Mouse (Mus musculus): ENCODE results near the gene Zbtb18.

The Zbtb18 gene

DNA sequence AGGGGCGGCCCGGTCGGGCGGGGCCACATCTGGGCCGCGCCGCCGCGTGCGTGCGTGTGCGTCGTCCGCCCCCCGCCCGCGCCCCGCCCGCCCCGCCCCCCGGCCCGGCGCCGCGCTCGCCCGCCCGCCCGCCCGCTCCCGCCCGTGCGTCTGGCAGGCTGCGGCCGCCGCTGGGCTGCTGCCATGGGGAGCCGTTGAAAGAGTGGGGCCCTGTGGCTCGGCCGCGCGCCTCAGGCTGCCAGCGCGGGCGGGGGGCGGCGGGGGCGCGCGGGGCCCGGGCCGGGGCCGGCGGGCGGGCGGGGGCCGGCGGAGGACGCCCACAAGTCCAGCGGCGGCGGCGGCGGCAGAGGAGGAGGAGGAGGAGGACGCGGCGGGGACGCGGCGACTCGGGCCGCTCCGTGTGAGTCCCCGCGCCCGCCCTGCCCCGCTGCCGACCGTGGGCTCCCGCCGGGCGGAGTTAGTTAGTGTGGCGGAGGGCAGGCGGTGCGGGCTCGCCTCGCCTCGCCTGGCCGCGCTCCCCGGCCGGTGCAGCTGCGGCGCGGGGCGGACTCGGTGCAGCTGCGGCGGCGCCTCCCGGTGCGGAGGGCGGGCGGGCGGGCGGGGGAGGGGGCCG lies at the start of gene Zbtb18:
Gene Zbtb18 (plus strand): TSS at position 156 of the 613 bp plus-strand sequence.
- in situ Hi-C loops (cut with MboI; ENCODE audit: low pct_unique_long_range_greater_than_20kb in 1 of 2, low sequenced_read_pairs in 2 of 2, unreplicated experiment in 1 of 2) = no loop called here

DNA sequence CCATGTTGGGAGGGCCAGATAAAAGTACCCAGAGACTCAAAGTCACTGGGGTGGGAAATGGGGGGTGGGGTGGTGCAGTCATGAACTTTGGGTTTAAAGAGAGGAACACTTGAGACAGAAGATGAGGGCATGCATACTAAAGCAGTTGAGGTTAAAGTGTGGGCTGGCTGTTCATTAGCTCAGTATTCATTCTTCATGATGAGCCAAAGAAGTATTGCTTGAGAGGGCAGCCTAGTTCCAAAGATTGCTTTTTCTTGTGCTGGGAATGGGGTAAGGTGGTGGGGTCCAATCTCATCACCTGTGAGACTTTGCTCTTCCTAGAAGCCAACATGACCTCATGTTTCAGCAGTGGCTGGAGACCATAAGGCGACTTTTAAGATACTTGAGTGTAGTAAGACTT lies 44.7 kb upstream of the Zbtb18 start:
- in situ Hi-C loops (cut with MboI; ENCODE audit: low pct_unique_long_range_greater_than_20kb in 1 of 2, low sequenced_read_pairs in 2 of 2, unreplicated experiment in 1 of 2) = no loop called here

DNA sequence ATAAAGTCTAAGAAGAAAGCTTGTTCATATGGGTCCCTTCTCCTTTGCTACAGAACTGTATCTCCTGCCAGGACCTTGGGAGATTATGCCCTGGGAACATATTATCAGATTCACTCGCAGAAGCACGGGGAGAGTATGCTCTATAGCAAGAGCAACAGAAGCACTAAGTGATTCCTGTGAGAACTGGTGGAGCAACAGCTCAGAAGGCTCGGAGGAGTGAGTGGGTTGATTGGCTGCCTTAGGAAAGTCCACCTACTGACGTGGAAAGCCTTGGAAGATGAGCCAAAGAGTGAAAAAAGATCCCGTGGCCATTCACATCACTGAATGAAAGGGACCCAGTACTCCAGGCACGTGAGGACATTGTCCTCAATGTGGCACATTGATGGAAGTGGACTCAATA lies 37.0 kb upstream of the Zbtb18 start:
- in situ Hi-C loops (cut with MboI; ENCODE audit: low pct_unique_long_range_greater_than_20kb in 1 of 2, low sequenced_read_pairs in 2 of 2, unreplicated experiment in 1 of 2) = loop anchor here in 1 of 2 experiments (25.0 kb wide), 1 partner anchor 282 kb away; no protein-coding TSS in a partner anchor

DNA sequence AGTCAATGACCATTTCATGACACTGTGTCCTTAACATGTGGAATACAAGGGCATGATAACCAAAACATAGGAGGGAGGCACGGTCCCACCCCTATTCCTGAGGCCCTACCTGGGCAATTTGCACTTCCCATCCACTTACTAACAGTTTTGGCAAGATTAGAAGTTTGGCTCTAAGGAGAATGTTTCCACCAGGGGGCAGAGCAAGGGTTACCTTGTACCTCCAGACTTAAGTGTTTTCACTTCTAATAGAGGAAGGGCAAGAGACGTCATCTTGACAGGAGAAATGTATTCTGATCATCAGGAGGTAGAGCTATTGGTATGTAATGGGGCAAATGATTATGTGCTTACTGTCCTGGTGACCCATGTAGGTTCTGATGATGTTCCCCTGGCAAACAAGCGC lies 33.5 kb upstream of the Zbtb18 start:
- in situ Hi-C loops (cut with MboI; ENCODE audit: low pct_unique_long_range_greater_than_20kb in 1 of 2, low sequenced_read_pairs in 2 of 2, unreplicated experiment in 1 of 2) = loop anchor here in 1 of 2 experiments (25.0 kb wide), 1 partner anchor 279 kb away; no protein-coding TSS in a partner anchor

DNA sequence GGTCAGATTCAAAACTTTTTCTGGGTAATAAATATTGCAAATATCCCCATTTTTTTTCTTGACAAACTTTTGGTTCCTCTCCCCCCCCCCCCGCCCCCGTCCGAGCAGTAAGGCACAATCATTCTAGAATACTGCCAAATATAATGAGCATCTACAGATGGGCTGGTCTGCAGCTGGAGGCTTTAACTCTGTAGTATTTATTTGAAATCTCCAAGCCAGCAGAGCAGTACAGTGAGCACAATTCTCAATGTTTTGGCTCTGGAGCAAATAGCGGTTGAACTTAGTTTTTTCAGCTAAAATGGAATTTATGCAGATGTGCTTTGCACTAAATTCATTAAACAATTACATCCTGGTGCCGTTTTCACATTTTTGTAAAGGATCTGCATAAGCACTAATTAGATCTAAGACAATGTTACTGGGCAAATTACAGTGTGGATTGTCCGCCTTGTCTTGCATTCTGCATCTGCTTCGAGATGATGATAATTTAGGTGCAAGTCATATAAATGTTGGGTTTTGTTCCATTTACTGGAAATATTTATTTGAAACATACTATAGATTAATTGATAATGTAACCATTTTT lies 31.3 kb upstream of the Zbtb18 start:
- in situ Hi-C loops (cut with MboI; ENCODE audit: low pct_unique_long_range_greater_than_20kb in 1 of 2, low sequenced_read_pairs in 2 of 2, unreplicated experiment in 1 of 2) = loop anchor here in 1 of 2 experiments (25.0 kb wide), 1 partner anchor 276 kb away; no protein-coding TSS in a partner anchor

DNA sequence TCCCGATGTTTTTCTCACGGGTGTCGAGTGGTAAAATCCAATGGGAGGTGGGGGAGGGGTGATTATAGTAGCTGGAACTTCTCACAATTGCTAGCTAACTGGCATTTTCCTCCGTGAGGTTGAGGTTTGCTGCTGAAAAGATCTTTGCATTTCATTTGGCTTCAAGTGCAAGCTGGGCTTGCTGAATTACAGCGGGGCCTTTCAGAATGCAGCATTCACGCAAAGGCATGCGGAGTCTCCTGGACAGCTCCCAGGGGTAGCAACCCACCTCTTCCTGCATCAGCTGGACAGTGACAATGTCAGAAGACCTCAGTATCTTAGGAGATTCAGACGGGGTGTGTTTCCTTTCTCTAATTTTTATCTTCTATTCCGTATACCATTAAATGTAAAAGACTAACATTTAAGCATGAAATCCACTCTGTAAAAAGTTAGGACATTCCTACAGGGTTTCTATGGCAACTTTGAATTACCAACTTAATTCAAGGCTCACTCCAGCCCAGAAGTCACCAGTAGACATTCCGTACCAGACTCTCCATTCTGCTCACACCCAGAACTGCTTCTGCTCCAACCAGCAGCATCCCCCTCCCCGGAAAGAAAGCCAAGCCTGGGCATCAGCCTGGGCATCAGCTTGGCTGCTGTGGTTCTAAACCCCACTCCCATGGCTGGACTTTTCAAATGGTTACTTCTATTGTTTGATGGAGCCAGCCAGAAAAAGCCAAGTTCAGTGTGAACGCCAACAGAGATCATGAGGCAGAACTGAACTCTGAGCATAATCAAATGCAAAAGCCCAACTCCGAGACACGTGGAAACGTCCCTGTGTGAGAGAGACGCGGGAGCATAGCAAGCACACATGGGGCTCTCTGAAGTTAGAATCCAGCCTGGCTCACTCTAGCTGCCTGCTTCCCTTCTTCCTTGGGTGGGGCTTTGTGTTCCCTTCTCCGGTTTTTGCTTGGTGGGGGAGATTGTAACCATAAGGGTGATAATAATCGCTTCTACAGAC lies 30.5 kb upstream of the Zbtb18 start:
- in situ Hi-C loops (cut with MboI; ENCODE audit: low pct_unique_long_range_greater_than_20kb in 1 of 2, low sequenced_read_pairs in 2 of 2, unreplicated experiment in 1 of 2) = loop anchor here in 1 of 2 experiments (25.0 kb wide), 1 partner anchor 276 kb away; no protein-coding TSS in a partner anchor

DNA sequence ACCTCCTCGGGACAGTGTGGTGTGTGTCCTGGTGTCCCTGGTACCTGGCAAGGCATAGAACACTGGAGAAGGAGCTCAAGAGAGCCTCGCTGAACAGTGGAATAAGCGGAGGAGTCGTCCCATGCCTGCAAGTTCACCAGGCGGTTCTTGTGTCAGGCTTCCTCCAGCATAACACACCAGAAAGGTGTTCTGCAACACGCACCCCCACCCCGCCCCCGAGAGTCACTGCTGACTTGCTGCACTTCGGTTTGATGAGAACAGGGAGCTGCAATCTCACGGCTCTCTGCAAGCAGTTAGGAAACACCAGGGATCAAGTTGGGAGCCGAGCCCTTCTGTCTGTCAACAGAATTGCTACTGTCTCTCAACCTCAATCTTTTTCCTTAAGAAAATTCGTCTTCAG lies 22.8 kb upstream of the Zbtb18 start:
- in situ Hi-C loops (cut with MboI; ENCODE audit: low pct_unique_long_range_greater_than_20kb in 1 of 2, low sequenced_read_pairs in 2 of 2, unreplicated experiment in 1 of 2) = loop anchor here in 1 of 2 experiments (25.0 kb wide), 1 partner anchor 268 kb away; no protein-coding TSS in a partner anchor

DNA sequence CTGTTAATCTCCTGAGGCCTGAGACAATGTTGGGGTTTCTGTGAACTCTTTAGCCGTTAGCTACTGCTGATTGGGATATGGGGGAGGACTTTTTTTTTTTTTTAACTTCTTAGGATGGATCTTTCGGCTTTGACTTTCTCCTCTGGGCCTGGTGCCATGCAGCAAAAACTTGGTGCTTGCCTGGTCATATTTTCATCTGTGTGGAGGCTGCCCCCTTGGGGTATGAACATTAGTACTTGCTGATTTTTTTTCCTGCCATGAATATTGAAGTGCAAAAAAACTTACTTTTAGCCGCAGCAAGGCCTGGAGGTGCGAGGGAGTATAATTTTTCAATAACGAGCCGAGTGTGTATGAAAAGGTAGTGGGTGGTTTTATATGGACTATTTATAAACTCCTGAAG lies 22.0 kb upstream of the Zbtb18 start:
- in situ Hi-C loops (cut with MboI; ENCODE audit: low pct_unique_long_range_greater_than_20kb in 1 of 2, low sequenced_read_pairs in 2 of 2, unreplicated experiment in 1 of 2) = loop anchor here in 1 of 2 experiments (25.0 kb wide), 1 partner anchor 267 kb away; no protein-coding TSS in a partner anchor

DNA sequence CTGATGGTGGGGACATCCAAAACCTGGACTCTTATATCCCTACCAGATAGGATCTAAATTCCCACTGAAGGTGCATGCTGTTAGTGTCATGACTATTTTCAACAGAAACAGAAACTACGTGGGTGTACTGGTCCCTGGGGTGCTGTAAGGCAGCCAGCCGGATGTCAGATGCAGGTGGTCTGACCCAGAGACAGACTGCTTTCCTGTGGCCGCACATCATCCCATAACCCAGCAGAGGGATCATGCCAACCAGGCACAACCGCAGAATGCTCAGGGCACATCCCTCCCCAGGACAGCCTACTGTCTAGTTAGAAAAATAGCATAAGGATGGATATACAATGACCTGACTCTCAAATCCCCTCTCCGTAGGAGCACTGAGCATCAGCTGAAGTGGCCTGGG lies 14.3 kb upstream of the Zbtb18 start:
- in situ Hi-C loops (cut with MboI; ENCODE audit: low pct_unique_long_range_greater_than_20kb in 1 of 2, low sequenced_read_pairs in 2 of 2, unreplicated experiment in 1 of 2) = no loop called here

DNA sequence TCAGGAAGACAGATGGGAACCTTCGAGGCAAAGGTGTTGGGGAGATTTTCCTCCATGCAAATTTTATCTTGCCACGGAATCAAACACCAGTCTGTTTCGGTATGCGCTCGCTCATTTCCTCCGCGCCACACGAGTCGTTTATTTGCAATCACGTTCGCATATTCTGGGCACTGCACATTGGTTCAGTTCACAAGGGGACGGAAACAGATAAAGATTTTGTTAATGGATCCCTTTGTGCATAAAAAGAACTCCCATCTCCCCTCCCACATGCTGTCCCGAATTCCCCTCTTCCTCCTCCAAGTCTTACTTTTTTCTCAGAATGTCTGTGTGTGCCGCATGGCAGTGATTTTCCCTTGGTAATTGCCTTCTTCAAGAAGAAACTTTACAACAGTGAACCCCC lies 13.8 kb upstream of the Zbtb18 start:
- in situ Hi-C loops (cut with MboI; ENCODE audit: low pct_unique_long_range_greater_than_20kb in 1 of 2, low sequenced_read_pairs in 2 of 2, unreplicated experiment in 1 of 2) = no loop called here

DNA sequence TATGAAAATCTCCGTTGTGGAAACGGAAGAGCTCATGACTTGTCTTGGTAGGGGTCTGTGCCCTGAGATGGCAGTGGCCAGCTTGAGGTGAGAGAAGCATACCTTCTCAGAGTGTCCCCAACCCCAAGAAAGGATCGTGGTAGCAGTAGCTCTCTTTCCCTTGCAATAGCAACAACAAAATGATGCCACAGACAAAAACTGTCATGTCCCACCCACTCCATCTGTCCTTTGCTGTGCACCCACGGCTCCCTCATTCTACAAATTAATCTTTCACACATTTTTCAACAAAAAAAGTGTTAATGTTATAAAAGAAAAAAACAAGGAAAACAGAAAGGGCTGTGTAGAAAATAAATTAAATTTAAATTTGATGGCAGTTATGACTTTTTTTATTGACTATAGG lies 13.1 kb upstream of the Zbtb18 start:
- in situ Hi-C loops (cut with MboI; ENCODE audit: low pct_unique_long_range_greater_than_20kb in 1 of 2, low sequenced_read_pairs in 2 of 2, unreplicated experiment in 1 of 2) = no loop called here

DNA sequence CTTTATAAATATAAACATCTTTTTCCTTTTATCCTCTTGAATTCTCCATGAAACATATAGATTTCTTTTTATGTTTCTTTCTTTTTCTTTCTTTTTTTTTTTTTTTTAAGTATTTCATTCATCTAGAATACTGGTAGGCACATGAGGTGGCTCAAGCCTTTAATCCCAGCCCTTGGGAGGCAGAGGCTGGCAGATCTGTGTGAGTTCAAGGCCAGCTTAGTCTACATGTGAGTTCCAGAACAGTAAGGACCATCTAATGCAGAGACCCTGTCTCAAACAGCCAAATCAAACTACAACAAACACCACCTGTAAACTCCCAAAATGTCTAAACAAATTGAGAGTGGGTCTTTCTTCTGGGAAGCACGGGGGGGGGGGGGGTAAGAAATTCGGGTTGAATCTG lies 1.7 kb upstream of the Zbtb18 start:
- in situ Hi-C loops (cut with MboI; ENCODE audit: low pct_unique_long_range_greater_than_20kb in 1 of 2, low sequenced_read_pairs in 2 of 2, unreplicated experiment in 1 of 2) = no loop called here

DNA sequence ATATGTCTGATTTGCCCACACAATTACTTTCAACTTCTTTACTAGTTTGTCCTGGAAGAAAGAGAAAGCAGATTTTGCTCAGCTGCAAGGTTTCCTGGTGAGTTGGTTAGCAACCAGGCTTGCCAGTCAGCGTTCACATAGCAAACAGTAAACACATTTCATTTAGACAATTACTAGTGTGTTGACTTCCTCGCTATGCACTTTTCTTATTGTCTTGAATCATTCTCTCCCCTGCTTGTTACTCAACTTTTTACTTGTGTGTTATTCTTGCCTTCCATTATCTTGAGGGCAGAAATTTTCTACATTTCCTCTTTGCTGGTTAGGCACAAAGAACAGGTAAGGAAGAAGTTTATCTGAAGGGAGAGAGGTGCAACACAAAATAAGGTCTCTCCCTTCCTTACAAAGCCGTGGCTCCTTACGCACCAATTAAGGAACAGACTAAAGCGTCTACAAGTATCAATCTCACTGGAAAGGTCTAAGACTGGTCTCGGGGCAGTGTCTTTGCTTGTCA lies 1.1 kb upstream of the Zbtb18 start:
- in situ Hi-C loops (cut with MboI; ENCODE audit: low pct_unique_long_range_greater_than_20kb in 1 of 2, low sequenced_read_pairs in 2 of 2, unreplicated experiment in 1 of 2) = no loop called here

DNA sequence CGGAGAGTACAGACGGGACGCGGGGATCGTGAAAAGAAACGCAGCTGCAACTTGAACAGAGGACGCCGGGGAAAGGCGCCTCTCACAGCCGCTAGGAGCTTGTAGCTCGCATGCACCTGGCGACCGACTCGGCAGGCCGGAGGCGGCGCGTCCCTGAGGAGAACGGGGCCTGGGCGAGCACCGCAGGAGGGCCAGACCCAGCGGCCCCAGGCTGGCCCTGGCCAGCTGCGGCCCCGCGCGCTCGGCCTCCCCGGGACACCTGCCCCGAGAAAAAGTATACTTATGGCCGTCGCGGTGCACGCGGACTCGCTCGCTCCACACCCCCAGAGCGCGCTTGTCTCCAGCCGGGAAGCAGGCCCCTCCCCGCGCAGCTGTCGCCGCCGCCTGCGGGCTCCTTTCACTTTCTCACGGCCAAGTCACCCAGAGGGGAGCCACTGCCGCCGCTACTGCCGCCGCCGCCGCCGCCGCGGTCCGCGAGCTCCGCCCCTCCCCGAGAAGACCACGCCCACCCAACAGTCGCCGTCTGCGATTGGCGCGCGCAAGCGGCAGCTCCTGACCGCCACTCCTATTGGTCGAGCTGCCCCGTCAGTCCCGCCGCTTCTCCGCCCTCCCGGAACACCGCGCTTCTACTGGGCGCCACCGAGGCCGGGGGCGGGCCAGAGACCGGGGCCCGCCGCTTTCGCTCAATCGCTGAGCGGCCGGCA lies 507 bp upstream of the Zbtb18 start:
- in situ Hi-C loops (cut with MboI; ENCODE audit: low pct_unique_long_range_greater_than_20kb in 1 of 2, low sequenced_read_pairs in 2 of 2, unreplicated experiment in 1 of 2) = no loop called here

DNA sequence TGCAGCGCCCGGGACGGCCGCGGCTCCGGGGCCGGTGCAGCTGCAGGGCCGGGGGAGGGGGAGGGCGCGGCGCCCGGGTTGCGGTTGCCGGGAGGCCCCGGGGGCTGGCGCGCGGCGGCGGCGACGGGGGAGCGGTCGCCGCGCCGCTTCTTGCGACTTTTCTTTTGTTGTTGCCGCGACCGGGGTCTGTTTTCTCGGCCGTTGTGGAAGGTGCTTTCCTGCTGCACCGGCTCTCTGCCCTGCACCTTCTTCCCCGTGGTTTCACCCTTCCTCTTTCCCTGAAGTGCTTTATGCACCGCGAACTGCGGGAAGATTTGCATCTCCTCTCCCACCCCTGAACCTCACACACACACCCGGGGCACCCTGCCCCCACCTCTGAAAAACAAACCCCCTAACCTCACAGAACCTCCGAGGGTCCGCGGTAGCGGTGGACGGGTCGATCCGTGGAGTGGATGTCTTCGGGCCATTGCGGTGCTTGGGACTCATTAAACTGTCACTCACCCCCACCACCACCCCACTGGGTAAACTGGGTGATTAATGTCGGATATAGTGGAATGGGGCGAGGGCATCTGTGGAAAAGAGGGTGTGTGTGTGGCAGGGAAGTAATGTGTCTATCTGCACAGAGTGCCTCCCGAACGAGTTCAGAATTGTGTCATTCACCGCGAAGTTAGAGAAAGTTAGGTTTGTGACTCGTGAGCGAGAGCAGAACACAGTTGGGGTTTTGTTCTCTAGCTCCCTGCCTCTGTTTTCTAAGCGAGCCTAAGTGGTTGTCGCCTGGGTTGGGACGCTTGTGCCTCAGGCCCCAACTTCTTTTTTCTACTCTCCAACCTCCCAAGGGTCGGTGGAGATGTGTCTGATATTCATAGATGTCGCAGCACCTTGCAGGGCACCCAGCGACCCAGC lies 921 bp downstream of the Zbtb18 start:
- in situ Hi-C loops (cut with MboI; ENCODE audit: low pct_unique_long_range_greater_than_20kb in 1 of 2, low sequenced_read_pairs in 2 of 2, unreplicated experiment in 1 of 2) = no loop called here

DNA sequence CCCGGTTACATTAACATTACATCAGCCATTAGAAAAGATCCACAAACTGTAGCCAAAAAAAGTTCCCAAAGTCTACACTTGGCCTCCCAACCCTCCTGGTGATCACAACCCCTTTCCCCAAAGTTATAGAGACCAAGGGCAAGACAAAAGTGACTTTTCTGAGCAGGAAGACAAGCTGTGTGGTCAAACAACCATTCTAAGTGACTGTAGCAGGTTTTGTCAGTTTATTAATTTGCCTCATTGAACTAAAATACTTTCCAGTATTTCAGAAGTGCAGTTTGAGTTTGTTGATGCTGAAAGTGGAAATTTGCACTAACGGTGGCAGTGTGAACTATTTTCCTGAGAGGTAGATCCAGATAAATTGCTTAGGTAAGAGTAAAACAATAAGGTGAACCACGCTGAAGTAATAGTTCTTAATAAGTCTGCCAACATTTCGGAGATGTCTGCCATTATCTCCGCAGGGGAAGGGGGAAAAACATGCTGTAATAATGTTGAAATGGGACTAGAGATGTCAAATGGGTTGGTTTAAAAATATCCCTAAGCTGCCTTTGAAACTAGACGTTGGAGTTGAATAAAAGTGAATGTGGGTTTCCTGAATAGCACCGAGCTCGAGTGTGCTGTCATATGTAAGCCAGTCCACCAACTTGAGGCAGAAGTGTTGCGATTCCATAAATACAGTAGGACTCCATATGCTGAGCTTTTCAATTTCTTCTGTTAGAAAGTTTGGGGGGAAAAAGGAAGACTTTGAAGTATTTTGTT lies 1.8 kb downstream of the Zbtb18 start:
- in situ Hi-C loops (cut with MboI; ENCODE audit: low pct_unique_long_range_greater_than_20kb in 1 of 2, low sequenced_read_pairs in 2 of 2, unreplicated experiment in 1 of 2) = no loop called here

DNA sequence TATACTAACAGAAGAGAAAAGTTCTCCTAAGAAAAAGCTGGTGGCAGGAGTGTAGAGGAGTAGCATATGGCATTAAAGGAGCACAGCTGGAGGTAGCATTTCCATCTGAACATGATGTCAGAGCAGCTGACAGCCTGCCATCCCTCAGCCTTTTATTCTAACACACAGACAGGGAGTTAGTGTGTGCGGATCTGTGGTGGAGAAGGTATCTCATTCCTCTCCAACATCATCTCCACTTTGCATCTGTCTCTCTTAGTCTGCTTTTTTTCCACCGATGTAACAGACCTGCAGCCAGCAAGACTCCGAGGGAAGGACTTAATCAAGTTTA lies 2.3 kb downstream of the Zbtb18 start:
- in situ Hi-C loops (cut with MboI; ENCODE audit: low pct_unique_long_range_greater_than_20kb in 1 of 2, low sequenced_read_pairs in 2 of 2, unreplicated experiment in 1 of 2) = no loop called here
